Mouse (Mus musculus): ENCODE data around the gene Dpm2.

DNA sequence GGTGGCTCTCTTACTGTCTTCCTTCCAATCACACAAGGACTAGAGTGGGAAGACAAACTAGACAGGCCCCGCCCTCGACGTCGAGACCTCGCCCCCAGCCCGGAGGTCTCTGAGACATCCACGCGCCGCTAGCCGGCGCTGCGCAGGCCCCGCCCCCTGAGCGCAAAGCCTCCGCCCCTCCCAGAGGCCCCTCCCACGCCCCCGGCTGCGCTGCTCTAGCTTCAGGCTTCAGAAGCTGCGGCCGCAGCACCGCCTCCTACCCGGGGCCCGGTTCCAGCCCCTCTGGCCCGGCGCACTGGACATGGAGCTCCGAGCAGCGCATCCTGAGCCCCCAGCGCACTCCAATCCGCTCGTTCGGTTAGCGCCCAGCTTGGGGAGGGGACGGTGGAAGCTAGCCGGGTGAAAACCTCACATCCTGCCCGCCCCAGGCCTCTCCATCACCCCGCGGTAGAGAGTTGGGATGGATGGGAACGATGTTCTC lies 16.3 kb downstream of the Dpm2 start, which contains the start of gene St6galnac4:
- TF ChIP-seq USF1 (IDR thresholded peaks at IDR 0.05; ENCODE audit: low read depth) (no peak), CTCF (IDR thresholded peaks at IDR 0.05; ENCODE audit: control insufficient read depth, insufficient read depth, insufficient read length) (peak; percentile 58), MYOG (IDR thresholded peaks at IDR 0.05; ENCODE audit: control insufficient read depth, extremely low read depth, insufficient read length) (no peak), CEBPB (IDR thresholded peaks at IDR 0.05; ENCODE audit: low read depth) (no peak), MAX (IDR thresholded peaks at IDR 0.05) (peak; percentile 16), FOSL1 (IDR thresholded peaks at IDR 0.05; ENCODE audit: insufficient read depth, low read length, poor library complexity, severe bottlenecking) (no peak), MYOD1 (IDR thresholded peaks at IDR 0.05; ENCODE audit: control insufficient read depth, insufficient read length, low read depth) (no peak)

Measured in C2C12 (cell line).